Mouse (Mus musculus): ENCODE measurements around the gene Zfp217. TPM values are rescaled to one million over a fixed set of nuclear protein-coding genes. Genes with fewer than 3 reads are reported as not detected.

Zfp217 gene
- polyA plus RNA-seq (2021; fragmentation: Nextera tagmentation), result 0.48 and 2.5 TPM in 2 replicates
- long read RNA-seq, experiment 1, partial matches to known transcripts, result 1 of 1 reads
- long read RNA-seq, experiment 1, other reads (novel, unspliced or antisense), result 0 of 1 reads
- long read RNA-seq, experiment 2, result 0 reads

DNA sequence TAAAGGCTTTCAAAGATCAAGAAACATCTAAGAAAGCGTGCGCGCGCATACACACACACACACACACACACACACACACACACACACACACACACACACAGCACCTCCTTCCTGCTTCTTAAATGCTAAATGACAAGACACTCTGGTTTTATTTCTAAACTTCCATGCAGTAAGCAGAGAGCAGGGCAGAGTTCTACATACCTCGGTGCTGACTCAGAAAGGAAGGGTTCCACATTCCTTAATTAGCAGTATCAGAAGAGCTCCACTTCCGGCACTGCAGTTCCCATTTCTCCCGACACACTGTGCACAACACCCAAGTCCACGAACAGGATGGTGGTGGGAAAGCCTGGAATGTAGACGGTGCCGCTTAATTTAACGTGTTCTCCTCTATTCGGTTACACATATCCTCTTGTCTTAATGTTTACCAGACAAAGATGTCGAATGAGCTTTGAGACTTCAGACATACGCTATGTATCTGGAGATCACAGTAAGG is at the start of gene Zfp217:
TSS of gene Zfp217 (minus strand) at position 443 of the 493 bp plus-strand sequence.

